Mouse (Mus musculus): ENCODE measurements around the gene Tcp11x2.

DNA sequence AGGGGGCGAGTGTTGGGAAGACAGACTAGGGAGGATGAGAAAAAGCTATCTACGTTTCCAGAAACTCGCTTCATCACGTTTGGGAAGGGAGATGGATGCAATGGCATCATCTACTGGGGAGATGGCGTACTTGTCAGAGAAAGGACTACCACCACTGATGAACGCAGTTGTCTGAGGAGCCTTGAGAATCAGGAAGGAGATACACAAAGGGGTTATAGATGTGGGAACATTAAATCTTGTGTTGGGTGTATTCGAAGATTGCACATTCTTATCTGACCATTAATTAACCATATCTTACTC is 49.4 kb upstream of the Tcp11x2 start:
- TF ChIP-seq POLR2A (IDR thresholded peaks at IDR 0.05; ENCODE audit: insufficient read depth, low read length) (no peak), CTCF (IDR thresholded peaks at IDR 0.05; ENCODE audit: low read depth, low read length) (no peak), EP300 (IDR thresholded peaks at IDR 0.05; ENCODE audit: insufficient read depth, low read depth, low read length) (no peak)

Data from ES-Bruce4 (cell line).